Mouse (Mus musculus): ENCODE measurements around the gene Arid1b.

DNA sequence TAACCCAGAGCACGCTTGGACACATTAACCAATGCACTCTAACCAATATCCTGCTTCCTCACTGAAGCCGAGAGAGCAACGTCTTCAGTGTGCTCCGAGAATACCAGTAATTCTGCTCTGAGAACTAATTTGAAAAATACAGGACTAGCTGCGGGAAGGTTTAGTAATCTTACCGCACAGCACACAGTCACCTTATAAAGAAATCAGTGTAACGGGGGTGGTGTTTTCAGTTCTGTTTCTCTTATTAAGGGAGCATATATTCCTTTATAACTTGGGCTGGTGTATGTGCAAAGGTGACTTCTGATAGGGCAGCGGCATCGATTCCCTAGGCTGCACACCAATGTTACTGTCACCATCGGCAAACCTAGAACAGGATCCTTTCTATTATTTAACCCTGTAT lies 5.9 kb downstream of the Arid1b start:
- no peak for TF ChIP-seq CTCF (IDR thresholded peaks at IDR 0.05; ENCODE audit: low read depth, low read length)
- no peak for TF ChIP-seq TAL1 (conservative IDR thresholded peaks at IDR 0.05; ENCODE audit: low read depth, low read length)
